Mouse (Mus musculus): ENCODE results near the gene Il25. TPM values are rescaled to one million over a fixed set of nuclear protein-coding genes. Genes with fewer than 3 reads are reported as not detected.
"Not testable (repeated sequence)": the region's sequence is repeated elsewhere in the genome, so short reads cannot be mapped to it uniquely, and the experiment has no call there.

Gene Il25
- polyA plus RNA-seq, 1 experiment from 2014 or later: 0.13 TPM

DNA sequence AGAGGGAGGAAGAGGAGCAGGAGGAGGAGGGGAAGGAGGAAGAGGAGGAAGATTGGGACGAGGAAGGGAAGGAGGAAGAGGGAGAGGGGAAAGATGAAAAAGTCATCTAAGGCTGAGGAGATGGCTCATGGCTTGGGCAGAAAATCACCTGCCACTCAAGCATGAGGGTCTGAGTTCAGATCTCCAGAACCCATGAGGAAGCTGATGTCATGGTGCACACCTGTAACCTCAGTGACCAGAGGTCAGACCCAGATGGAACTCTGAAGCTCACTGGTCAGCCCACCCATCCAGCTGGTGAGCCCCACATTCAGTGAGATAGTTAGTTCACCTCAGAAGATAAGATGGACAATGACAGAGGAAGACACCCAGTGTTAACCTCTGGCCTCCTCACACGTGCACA is 12.4 kb downstream of the Il25 start:
- no peak overlapping the region for H3K27ac ChIP-seq
- no peak for ATAC-seq (ENCODE audit: insufficient read depth, low FRiP score, low read depth)
- no peaks in the 10 kb centered on the region for H3K4me1 ChIP-seq
- 58% methylated on average over 2 of the region's 2 CpGs for WGBS
- no peak overlapping the region for H3K9ac ChIP-seq
- no peak overlapping the region for H3K4me3 ChIP-seq (replicated peaks)
- no peaks in the 10 kb centered on the region for H3K36me3 ChIP-seq
- no peak overlapping the region for H3K4me2 ChIP-seq
- H3K9me3 ChIP-seq: no peaks in the 10 kb centered on the region
- H3K27me3 ChIP-seq (replicated peaks): no peaks in the 10 kb centered on the region

DNA sequence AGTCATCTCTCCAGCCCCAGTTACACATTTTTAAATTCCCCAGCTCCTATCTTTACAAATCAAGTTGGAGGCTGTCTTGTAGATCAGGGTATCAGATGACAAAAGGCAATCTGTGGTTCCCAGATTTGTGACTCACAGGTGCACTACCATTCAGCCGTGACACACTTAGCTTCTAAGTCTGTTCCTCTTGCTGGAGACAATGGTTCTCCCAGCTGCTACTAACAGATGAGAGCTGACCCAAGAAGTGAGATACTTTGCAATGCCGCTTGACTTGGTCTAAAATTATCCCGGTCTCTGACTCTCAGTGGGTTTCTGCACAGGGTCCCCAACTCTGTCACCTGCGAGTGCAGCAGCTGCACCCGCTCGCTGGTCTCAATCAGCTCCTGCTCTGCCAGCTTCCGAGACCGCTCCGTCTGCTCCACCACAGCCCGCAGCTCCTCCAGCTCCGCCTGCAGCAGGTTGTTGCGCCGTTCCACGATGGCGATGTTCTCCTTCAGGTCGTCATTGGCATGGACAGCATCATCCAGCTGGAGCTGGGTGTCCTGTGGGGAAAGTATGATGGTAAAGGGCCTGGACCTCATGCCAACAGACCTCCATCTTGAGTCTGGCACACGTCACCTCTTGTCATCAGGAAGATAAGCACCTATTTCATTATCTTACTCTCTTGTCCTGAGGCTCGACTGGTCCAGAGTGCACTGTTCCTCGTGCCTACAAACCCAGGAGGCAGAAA is 13.6 kb downstream of the Il25 start:
- ATAC-seq (ENCODE audit: insufficient read depth, low FRiP score, low read depth): no peak
- H3K4me1 ChIP-seq: no peaks in the 10 kb centered on the region
- WGBS: 76% methylated on average over 19 of the region's 19 CpGs

DNA sequence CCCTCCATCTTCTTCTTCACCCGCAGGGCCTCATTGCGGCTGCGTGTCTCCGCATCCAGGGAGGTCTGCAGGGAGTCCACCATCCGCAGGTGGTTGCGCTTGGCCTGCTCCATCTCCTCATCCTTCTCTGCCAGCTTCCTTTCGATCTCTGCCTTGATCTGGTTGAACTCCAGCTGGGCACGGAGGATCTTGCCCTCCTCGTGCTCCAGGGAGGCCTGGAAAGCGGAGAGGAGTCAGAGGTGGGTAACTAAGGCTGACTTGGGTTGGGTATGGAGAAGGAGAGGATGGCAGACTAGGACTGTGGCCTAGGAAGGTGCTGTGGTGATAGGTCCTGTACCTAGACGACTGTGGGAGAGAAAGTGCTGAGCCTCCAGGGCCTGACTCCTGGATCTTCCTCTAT is 14.5 kb downstream of the Il25 start:
- H3K27ac ChIP-seq; H3K9ac ChIP-seq; H3K4me2 ChIP-seq; H3K4me1 ChIP-seq; H3K27me3 ChIP-seq (replicated peaks); H3K36me3 ChIP-seq; ATAC-seq (ENCODE audit: insufficient read depth, low FRiP score, low read depth); H3K4me3 ChIP-seq (replicated peaks); H3K9me3 ChIP-seq: not testable (repeated sequence)
- 85% methylated on average over 11 of the region's 11 CpGs for WGBS

More for the DNA sequence above, 13.6 kb downstream of the Il25 start:
- Histone ChIP-seq H3K9ac (no peak overlapping the region), H3K36me3 (no peaks in the 10 kb centered on the region), H3K4me3 (replicated peaks) (no peak overlapping the region), H3K27ac (no peak overlapping the region), H3K9me3 (no peaks in the 10 kb centered on the region), H3K4me2 (no peak overlapping the region), H3K27me3 (replicated peaks) (no peaks in the 10 kb centered on the region)

DNA sequence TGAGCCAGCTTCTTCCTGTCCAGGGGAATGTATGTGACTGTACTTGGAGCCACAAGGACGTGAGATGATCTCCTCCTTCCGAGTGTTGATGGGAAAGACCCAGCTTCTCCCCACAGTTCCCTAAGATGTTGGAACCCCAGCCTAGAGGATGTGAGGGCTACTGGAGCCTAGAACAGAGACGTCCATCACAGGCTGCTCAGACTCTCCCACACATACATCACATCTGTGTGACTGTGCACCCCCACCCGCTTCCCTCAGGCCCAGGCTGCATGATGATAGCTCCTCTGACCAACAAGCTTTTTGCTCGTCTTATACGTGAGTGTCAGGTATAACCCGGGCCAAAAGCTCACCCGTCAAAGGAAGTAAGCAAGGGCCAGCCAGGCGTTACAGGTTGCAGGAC is 16.3 kb downstream of the Il25 start:
- no peak for ATAC-seq (ENCODE audit: insufficient read depth, low FRiP score, low read depth)
- Histone ChIP-seq H3K4me2 (no peak overlapping the region), H3K27me3 (replicated peaks) (no peaks in the 10 kb centered on the region), H3K9me3 (no peaks in the 10 kb centered on the region), H3K4me3 (replicated peaks) (no peak overlapping the region), H3K27ac (no peak overlapping the region), H3K4me1 (no peaks in the 10 kb centered on the region), H3K9ac (no peak overlapping the region), H3K36me3 (no peaks in the 10 kb centered on the region)
- WGBS: 80% methylated on average over 9 of the region's 9 CpGs

DNA sequence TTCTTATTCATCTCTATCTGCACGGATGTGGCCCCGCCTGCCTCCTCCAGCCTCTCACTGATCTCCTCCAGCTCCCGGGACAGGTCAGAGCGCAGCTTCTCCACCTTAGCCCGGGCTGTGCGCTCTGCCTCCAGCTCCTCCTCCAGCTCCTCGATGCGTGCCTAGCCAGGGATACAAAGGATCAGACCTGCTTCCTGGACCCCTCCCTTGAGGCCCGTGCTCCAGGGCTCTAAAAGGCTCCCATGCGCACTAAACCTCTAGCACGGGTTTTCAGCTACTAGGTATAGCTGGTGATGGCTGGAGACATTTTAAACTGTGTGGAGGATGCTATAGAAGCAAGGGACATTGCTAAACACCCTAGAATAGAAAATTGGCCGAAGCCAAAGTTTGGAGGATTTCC is 18.0 kb downstream of the Il25 start:
- Histone ChIP-seq H3K4me1 (no peaks in the 10 kb centered on the region), H3K27me3 (replicated peaks) (no peaks in the 10 kb centered on the region), H3K4me2 (no peak overlapping the region), H3K27ac (no peak overlapping the region), H3K9ac (no peak overlapping the region), H3K4me3 (replicated peaks) (no peak overlapping the region), H3K36me3 (no peaks in the 10 kb centered on the region), H3K9me3 (no peaks in the 10 kb centered on the region)
- WGBS: 58% methylated on average over 12 of the region's 12 CpGs
- ATAC-seq (ENCODE audit: insufficient read depth, low FRiP score, low read depth): no peak

DNA sequence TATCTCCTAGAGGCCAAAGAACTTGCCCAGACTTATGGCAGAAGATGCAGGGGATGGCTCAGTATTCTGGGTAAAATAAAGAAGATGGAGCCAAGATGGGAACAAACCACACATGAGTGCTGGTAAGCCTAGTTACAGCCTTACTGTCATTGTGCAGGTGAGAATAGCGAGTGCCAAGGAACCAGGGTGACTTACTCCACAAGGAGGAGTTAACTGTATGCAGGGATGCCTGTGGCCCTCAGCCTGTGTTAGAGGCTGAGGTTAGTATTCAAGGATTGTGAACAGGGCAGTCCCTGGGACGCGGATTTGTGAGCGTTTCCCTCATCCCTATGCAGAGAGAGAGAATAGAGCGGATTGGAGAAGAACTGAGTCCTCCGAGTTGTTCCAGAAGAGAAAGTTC is 19.1 kb downstream of the Il25 start:
- Histone ChIP-seq H3K36me3 (no peaks in the 10 kb centered on the region), H3K4me2 (no peak overlapping the region), H3K27me3 (replicated peaks) (no peaks in the 10 kb centered on the region), H3K9me3 (no peaks in the 10 kb centered on the region), H3K4me3 (replicated peaks) (no peak overlapping the region), H3K9ac (no peak overlapping the region), H3K4me1 (no peaks in the 10 kb centered on the region), H3K27ac (no peak overlapping the region)
- ATAC-seq (ENCODE audit: insufficient read depth, low FRiP score, low read depth): no peak
- WGBS: 88% methylated on average over 6 of the region's 6 CpGs

DNA sequence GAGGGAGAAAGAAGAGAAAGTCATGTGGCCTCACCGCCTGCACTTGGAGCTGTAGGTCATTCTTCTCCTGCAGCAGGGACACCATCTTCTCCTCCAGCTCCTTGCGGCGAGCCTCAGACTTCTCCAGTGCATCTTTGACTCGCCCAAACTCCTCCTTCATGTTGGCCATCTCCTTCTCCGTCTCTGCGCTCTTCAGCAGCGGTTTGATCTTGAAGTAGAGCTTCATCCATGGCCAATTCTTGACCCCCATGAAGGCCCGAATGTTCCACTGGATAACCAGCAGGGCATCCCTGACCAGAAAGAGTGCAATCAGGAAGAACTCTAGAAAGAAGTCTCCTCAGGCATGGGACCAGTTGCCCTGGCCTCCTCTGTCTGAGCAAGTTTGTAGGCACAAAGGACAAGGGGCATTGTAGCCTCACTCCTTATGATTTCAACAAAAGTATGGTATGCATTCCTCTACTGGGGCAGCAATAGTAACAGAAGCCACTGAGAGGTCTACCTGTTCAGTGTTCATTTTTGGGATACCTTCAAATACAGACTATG is 21.2 kb downstream of the Il25 start:
- H3K36me3 ChIP-seq: no peaks in the 10 kb centered on the region
- ATAC-seq (ENCODE audit: insufficient read depth, low FRiP score, low read depth): no peak

DNA sequence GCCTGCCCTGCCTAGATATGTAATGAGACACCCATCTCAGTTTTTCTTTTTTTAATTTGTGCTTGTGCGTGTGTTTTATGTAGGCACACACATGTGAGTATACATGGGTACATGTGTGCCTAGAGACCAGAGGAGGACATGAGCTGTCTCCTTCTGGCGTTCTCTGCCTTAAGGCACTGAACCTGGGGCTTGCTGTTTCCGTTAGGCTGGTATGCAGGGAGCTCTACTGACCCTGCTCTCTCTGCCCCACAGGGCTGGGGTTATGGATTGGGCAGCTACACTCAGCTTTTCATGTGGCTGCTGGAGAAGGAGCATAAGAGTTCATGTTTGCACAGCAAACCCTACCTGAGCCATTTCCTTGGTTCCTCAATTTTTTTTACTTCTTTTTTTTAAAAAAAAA is 22.0 kb downstream of the Il25 start:
- Histone ChIP-seq H3K36me3 (no peaks in the 10 kb centered on the region), H3K4me3 (replicated peaks) (no peak overlapping the region), H3K27me3 (replicated peaks) (no peaks in the 10 kb centered on the region), H3K9me3 (no peaks in the 10 kb centered on the region), H3K27ac (no peak overlapping the region), H3K4me2 (no peak overlapping the region), H3K9ac (no peak overlapping the region), H3K4me1 (no peaks in the 10 kb centered on the region)
- WGBS: 71% methylated on average over 3 of the region's 3 CpGs
- ATAC-seq (ENCODE audit: insufficient read depth, low FRiP score, low read depth): no peak

More for the DNA sequence above, 21.2 kb downstream of the Il25 start:
- H3K27me3 ChIP-seq (replicated peaks): no peaks in the 10 kb centered on the region
- no peak overlapping the region for H3K4me2 ChIP-seq
- H3K9me3 ChIP-seq: no peaks in the 10 kb centered on the region
- H3K4me1 ChIP-seq: no peaks in the 10 kb centered on the region
- H3K27ac ChIP-seq: no peak overlapping the region
- WGBS: 90% methylated on average over 8 of the region's 8 CpGs
- no peak overlapping the region for H3K9ac ChIP-seq
- no peak overlapping the region for H3K4me3 ChIP-seq (replicated peaks)

DNA sequence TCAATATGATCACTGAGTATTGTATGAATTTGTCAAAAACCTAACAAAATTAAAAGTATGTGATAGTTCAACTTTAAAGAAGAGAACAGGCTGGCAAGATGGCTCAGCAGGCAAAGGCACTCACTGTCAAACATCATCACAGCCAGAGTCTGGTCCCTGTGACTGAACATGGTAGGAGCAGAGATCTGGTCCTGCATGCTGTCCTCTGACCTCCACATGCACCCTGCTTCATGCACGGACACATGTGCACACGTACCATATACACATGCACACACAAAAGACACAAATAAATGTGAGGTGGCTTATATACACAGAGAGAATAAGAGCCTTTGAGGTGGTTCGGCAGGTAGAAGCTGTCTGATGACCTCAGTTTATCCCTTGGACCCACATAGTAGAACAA is 23.0 kb downstream of the Il25 start:
- 77% methylated on average over 3 of the region's 3 CpGs for WGBS
- no peak overlapping the region for H3K4me2 ChIP-seq
- no peak overlapping the region for H3K27ac ChIP-seq
- no peak for ATAC-seq (ENCODE audit: insufficient read depth, low FRiP score, low read depth)
- no peaks in the 10 kb centered on the region for H3K4me1 ChIP-seq
- no peaks in the 10 kb centered on the region for H3K9me3 ChIP-seq
- no peaks in the 10 kb centered on the region for H3K27me3 ChIP-seq (replicated peaks)
- no peak overlapping the region for H3K4me3 ChIP-seq (replicated peaks)
- H3K36me3 ChIP-seq: no peaks in the 10 kb centered on the region
- H3K9ac ChIP-seq: no peak overlapping the region

DNA sequence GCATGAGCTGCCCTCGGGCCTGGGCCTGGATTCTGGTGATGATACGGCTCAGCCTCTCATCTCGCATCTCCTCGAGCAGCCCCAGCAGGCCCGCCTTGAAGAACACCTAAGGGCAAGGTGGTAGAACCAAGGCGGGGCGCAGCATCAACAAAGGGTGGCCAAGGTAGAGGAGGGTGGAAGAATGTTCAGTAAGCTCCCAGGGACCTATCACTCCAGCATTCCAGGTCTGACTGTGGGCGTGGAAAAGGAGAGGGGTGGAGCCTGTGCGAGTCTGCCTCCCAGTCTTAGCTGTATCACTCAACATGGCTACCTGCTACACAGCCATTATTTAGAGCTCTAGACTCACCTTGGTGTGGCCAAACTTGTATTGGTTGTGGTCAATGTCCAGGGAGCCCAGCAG is 24.0 kb downstream of the Il25 start:
- WGBS: 80% methylated on average over 9 of the region's 9 CpGs
- H3K36me3 ChIP-seq: no peaks in the 10 kb centered on the region
- H3K4me2 ChIP-seq: no peak overlapping the region
- H3K4me1 ChIP-seq: no peaks in the 10 kb centered on the region
- H3K4me3 ChIP-seq (replicated peaks): no peak overlapping the region
- no peaks in the 10 kb centered on the region for H3K27me3 ChIP-seq (replicated peaks)
- no peak; the same call in 1 of the 2 replicates for ATAC-seq (ENCODE audit: insufficient read depth, low FRiP score, low read depth)
- no peak overlapping the region for H3K9ac ChIP-seq
- H3K27ac ChIP-seq: no peak overlapping the region
- H3K9me3 ChIP-seq: no peaks in the 10 kb centered on the region

DNA sequence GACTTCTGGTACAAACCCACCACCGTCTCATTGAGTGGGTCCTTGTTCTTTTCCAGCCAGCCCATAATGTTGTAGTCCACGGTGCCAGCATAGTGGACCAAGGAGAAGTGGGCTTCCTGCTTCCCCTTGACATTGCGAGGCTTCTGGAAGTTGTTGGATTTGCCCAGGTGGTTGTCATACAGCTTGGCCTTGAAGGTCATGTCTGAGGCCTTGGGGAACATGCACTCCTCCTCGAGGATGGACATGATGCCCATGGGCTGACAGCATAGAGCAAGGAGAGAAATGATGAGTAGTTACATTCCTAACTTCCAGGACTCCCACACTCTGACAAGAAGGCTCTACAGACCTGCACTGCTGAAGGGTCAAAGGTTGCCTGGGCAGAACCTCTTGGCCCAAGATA is 26.0 kb downstream of the Il25 start:
- 77% methylated on average over 4 of the region's 4 CpGs for WGBS
- Histone ChIP-seq H3K27ac (no peak overlapping the region), H3K4me1 (no peaks in the 10 kb centered on the region), H3K9me3 (no peaks in the 10 kb centered on the region), H3K27me3 (replicated peaks) (no peaks in the 10 kb centered on the region), H3K4me2 (no peak overlapping the region), H3K36me3 (no peaks in the 10 kb centered on the region), H3K9ac (no peak overlapping the region), H3K4me3 (replicated peaks) (no peak overlapping the region)
- no peak for ATAC-seq (ENCODE audit: insufficient read depth, low FRiP score, low read depth)

DNA sequence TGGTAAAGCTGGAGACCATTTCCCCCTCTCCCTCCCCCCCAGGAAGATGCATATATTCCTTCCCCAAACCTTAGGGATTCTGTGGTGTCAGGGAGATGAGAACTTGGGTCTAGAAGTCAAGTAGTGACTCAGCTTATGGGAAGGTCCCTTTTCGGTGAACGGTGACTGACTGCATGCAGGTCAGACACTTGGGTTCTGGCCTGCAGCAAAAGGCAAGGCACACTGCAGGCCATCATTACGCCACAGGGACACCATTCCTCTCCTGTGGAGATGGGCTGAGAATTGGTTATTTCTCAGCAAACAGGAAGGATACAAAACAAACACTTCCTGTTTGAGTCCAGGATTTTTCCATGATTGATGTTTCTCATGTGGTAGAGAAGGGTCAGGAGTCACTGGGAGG is 26.7 kb downstream of the Il25 start:
- Histone ChIP-seq H3K27ac (no peak overlapping the region), H3K4me2 (no peak overlapping the region), H3K9ac (no peak overlapping the region), H3K36me3 (no peaks in the 10 kb centered on the region), H3K4me1 (no peaks in the 10 kb centered on the region), H3K27me3 (replicated peaks) (no peaks in the 10 kb centered on the region), H3K9me3 (no peaks in the 10 kb centered on the region), H3K4me3 (replicated peaks) (no peak overlapping the region)
- ATAC-seq (ENCODE audit: insufficient read depth, low FRiP score, low read depth): no peak
- 80% methylated on average over 3 of the region's 3 CpGs for WGBS

Data from stomach, embryonic 15.5 days (tissue).